24 mouse cellular contexts compared by ENCODE assay signal in the genomic region with DNA sequence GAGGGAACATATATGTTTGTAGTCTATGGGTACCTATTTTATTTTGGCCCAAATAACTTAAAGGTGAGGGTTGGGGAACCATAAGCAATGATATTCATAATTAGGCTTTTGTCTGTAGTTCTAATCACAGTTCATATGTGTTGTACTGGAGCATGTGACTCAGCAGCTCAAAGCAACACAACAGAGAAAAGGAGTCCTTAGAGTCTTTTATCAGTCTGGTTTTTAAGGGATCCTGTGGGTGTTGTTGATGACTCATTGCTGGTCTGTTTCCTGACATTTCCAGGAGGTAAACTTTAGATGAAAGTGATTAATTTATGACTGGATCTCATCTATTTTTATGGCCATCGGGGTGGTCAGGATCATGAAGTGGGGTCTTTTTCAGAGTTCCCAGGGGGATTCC. TPM values are rescaled to one million over a fixed set of nuclear protein-coding genes. Genes with fewer than 3 reads are reported as not detected.
DNase-seq lines count a peak whose midpoint lies in the region; TF ChIP-seq lines count a peak whose summit lies in the region.
"Had no signal": no experiment of that assay in that cellular context is flagged by ENCODE, and none has a peak within 500 bp of the region (broad histone marks: within the 10 kb centered on the region; RNA-seq: fewer than 3 reads in every experiment).

No protein-coding gene starts in this region.

- H3K79me2 ChIP-seq in MEL (ENCODE audit: control insufficient read depth, insufficient read depth, low read length, poor library complexity), result no peaks in the 10 kb centered on the region

- H3K9me3 ChIP-seq in MEL (replicated peaks; ENCODE audit: insufficient read depth, low read length), result no peaks in the 10 kb centered on the region
- H3K9me3 ChIP-seq: embryonic facial prominence, embryonic 10.5 days; embryonic facial prominence, embryonic 12.5 days; forebrain, embryonic 13.5 days; forebrain, embryonic 15.5 days; G1E had no signal

- peaks cover 0 to 6% of the 10 kb centered on the region in 2 experiments; a peak in 2 of 4 replicates for H3K36me3 ChIP-seq in MEL (ENCODE audit: control insufficient read depth in 1 of 2, insufficient read depth in 2 of 2, low read length in 2 of 2)
- H3K36me3 ChIP-seq: embryonic facial prominence, embryonic 10.5 days; embryonic facial prominence, embryonic 12.5 days; forebrain, embryonic 15.5 days; G1E had no signal

- no peak overlapping the region for H3K4me3 ChIP-seq in MEL (ENCODE audit: control insufficient read depth in 1 of 2, insufficient read depth in 1 of 2, low read depth in 2 of 2, low read length in 2 of 2)
- H3K4me3 ChIP-seq: embryonic facial prominence, embryonic 10.5 days; embryonic facial prominence, embryonic 12.5 days; forebrain, embryonic 13.5 days; forebrain, embryonic 15.5 days had no signal

- TF ChIP-seq POLR2A in MEL (IDR thresholded peaks at IDR 0.05; ENCODE audit: control insufficient read depth in 1 of 2, insufficient read depth in 1 of 2, low read depth in 1 of 2, low read length in 2 of 2, poor library complexity in 1 of 2), result no peak

- no peak overlapping the region for H3K9ac ChIP-seq in MEL (ENCODE audit: control insufficient read depth, low read depth, low read length, poor library complexity, severe bottlenecking)
- H3K9ac ChIP-seq: embryonic facial prominence, embryonic 12.5 days; forebrain, embryonic 13.5 days; forebrain, embryonic 15.5 days; forebrain, postnatal 0 days had no signal

- TF ChIP-seq RAD21 in MEL (IDR thresholded peaks at IDR 0.05; ENCODE audit: low read depth, low read length), result no peak

- no peak overlapping the region for H3K27ac ChIP-seq in MEL (ENCODE audit: control insufficient read depth, low read depth, low read length)
- H3K27ac ChIP-seq: embryonic facial prominence, embryonic 10.5 days; embryonic facial prominence, embryonic 12.5 days; forebrain, embryonic 13.5 days; forebrain, embryonic 15.5 days had no signal

- DNase-seq in MEL (ENCODE audit: low read depth, low spot score) (peak; percentile 72), MN1 (ENCODE audit: low spot score) (peak; percentile 6)
- no peak for DNase-seq in adrenal gland, adult 8-10 months
- DNase-seq in cerebellum, postnatal 4 days (ENCODE audit: low spot score in 2 of 2), result no peak
- DNase-seq in retina, postnatal 1 day, result no peak
- DNase-seq: adrenal gland, adult 2 months; adrenal gland, postnatal 14 days; adrenal gland, postnatal 36 days; B cell, adult 2 months; cerebellum, adult 11 months; cerebellum, adult 18-20 months; cerebellum, adult 8-10 months; cerebellum, adult 9-11 months; cerebellum, postnatal 14 days; cerebellum, postnatal 36 days; forebrain, postnatal 0 days had no signal

- TF ChIP-seq EP300 in MEL (IDR thresholded peaks at IDR 0.05; ENCODE audit: low read depth in 1 of 2, low read length in 2 of 2), result peak; percentile 49 to 84

- no peak for TF ChIP-seq CTCF in MEL (IDR thresholded peaks at IDR 0.05 in 2 of 3, conservative IDR thresholded peaks at IDR 0.05 in 1 of 3; ENCODE audit: control insufficient read depth in 1 of 3, insufficient read depth in 1 of 3, low read depth in 2 of 3, low read length in 3 of 3, poor library complexity in 1 of 3, severe bottlenecking in 1 of 3)

- no peaks in the 10 kb centered on the region for H3K27me3 ChIP-seq in MEL (ENCODE audit: control insufficient read depth in 1 of 2, insufficient read depth in 2 of 2, low read length in 2 of 2)
- H3K27me3 ChIP-seq: CH12.LX; embryonic facial prominence, embryonic 12.5 days; forebrain, embryonic 13.5 days; forebrain, embryonic 15.5 days had no signal

- H3K4me1 ChIP-seq in MEL (ENCODE audit: control insufficient read depth in 1 of 2, insufficient read depth in 2 of 2, low read length in 2 of 2), result peaks cover 5 to 12% of the 10 kb centered on the region in 2 experiments; a peak in 1 of 4 replicates
- H3K4me1 ChIP-seq: embryonic facial prominence, embryonic 10.5 days; embryonic facial prominence, embryonic 12.5 days; forebrain, embryonic 13.5 days; forebrain, embryonic 15.5 days had no signal

TF ChIP-seq in MEL, 35 proteins besides CTCF, POLR2A, EP300 and RAD21:
- TF ChIP-seq TCF12 (IDR thresholded peaks at IDR 0.05; ENCODE audit: low read depth, low read length), result no peak
- TF ChIP-seq UBTF (IDR thresholded peaks at IDR 0.05; ENCODE audit: borderline replicate concordance, insufficient read depth, low read depth, low read length), result no peak
- TF ChIP-seq MYC (IDR thresholded peaks at IDR 0.05; ENCODE audit: low read depth, low read length), result peak; percentile 27; the same call in 1 of the 2 replicates
- TF ChIP-seq GATA1 (IDR thresholded peaks at IDR 0.05; ENCODE audit: low read depth, low read length), result peak; percentile 60
- TF ChIP-seq NRF1 (IDR thresholded peaks at IDR 0.05; ENCODE audit: insufficient read depth, low read depth, low read length, poor library complexity, severe bottlenecking), result no peak
- TF ChIP-seq ZMIZ1 (IDR thresholded peaks at IDR 0.05; ENCODE audit: low read depth, low read length), result no peak
- TF ChIP-seq ETS1 (IDR thresholded peaks at IDR 0.05; ENCODE audit: low read depth, low read length), result peak; percentile 42; the same call in 1 of the 2 replicates
- TF ChIP-seq USF1 (IDR thresholded peaks at IDR 0.05; ENCODE audit: low read depth, low read length), result peak; percentile 72; the same call in 1 of the 2 replicates
- TF ChIP-seq RCOR1 (IDR thresholded peaks at IDR 0.05; ENCODE audit: low read depth, low read length), result no peak
- no peak for TF ChIP-seq JUND (IDR thresholded peaks at IDR 0.05; ENCODE audit: low read depth, low read length)
- TF ChIP-seq MAZ (IDR thresholded peaks at IDR 0.05; ENCODE audit: low read depth, low read length), result no peak
- no peak for TF ChIP-seq CHD1 (IDR thresholded peaks at IDR 0.05; ENCODE audit: low read depth, low read length)
- no peak for TF ChIP-seq TAL1 (IDR thresholded peaks at IDR 0.05; ENCODE audit: low read length)

RNA-seq across cellular contexts. Expression of gene 4933403O08Rik, which starts 34.7 kb away (rescaled TPM):
- not detected in 2 replicates for total RNA-seq in MEL (2012; rRNA removed)
- not detected for polyA plus RNA-seq in MEL (2012; ENCODE audit: insufficient read depth in 1 of 2, insufficient read length in 2 of 2, low read depth in 1 of 2, low replicate concordance in 2 of 2, missing spikeins in 1 of 2)
- total RNA-seq in adrenal gland, adult 8-10 months (2022), result 1 to 10 TPM; 1.8 to 5.1 (median 3.2) TPM
- total RNA-seq: CH12.LX, G1E had no signal
- polyA plus RNA-seq: adrenal gland, adult 2 months; CD4-positive, CD25-positive, alpha-beta regulatory T cell, adult 4 months; cortical plate, adult 2 months; embryonic facial prominence, embryonic 10.5 days; embryonic facial prominence, embryonic 12.5 days; forebrain, embryonic 13.5 days; forebrain, embryonic 15.5 days; forebrain, postnatal 0 days; G1E had no signal

RNA-seq across cellular contexts. Expression of gene Apool, which starts 37.6 kb away (rescaled TPM):
- 34.6 and 41.1 TPM in 2 replicates for total RNA-seq in MEL (2012; rRNA removed)
- 10 to 100 TPM in 1 of 2 experiments, not detected in 1; 32.9 TPM for polyA plus RNA-seq in MEL (2012; ENCODE audit: insufficient read depth in 1 of 2, insufficient read length in 2 of 2, low read depth in 1 of 2, low replicate concordance in 2 of 2, missing spikeins in 1 of 2)
- total RNA-seq in adrenal gland, adult 8-10 months (2022), result 10 to 100 TPM; 35.4 to 51.5 (median 41.6) TPM

Comparison
In these comparisons a context has a peak if more than half of its experiments do, and no peak if none do; other contexts are left out.
1. DNase-seq: peak in MEL (single experiment) and MN1 (single experiment); none in adrenal gland, adult 8-10 months (single experiment), cerebellum, postnatal 4 days (0 of 2) and retina, postnatal 1 day (single experiment).